Mouse (Mus musculus) cerebellum, adult 2 months (tissue): Measurements from ENCODE around the gene Cc2d2b.

Experiments
- CTCF ChIP-seq: fragments of 200-500 bp; IDR thresholded peaks from 2 replicates; pipeline ENCODE4 v1.5.1; 2011; ENCODE audit warnings: low read depth, mild to moderate bottlenecking, control low read depth, low read length, moderate library complexity, borderline replicate concordance; ENCODE audit not compliant: insufficient read depth
- POLR2A ChIP-seq: fragments of 200-500 bp; IDR thresholded peaks from 2 replicates; pipeline ENCODE4 v1.6.1; 2011; ENCODE audit warnings: low read length, control low read depth, borderline replicate concordance; ENCODE audit not compliant: insufficient read depth

DNA sequence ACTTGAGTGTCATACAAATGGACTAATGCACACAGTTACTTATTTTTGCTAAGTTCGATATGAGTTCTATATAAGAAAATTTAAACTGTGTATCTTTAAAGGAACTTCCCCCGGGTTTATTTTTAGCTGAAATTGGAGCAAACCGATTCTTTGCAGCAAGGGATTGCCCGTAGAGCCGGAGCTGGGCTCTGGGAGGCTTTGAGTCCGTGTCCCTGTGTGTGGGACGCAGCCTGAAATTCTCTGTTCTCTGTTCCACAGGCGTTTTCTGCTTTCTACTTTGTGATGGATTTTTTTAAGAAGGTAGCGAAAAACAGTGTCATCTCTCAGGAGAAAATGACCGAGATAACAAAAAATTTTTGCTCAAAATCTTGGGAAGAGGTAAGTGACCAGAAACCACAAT, 15.1 kb upstream of the Cc2d2b start:
- TF ChIP-seq CTCF (no peak), POLR2A (no peak)
